Mouse (Mus musculus) retina, embryonic 14.5 days (tissue): ENCODE measurements around the gene Mvb12b.

Source experiments
- DNase-seq: peaks from one replicate; pipeline ENCODE4 v3.0.0-alpha.2; 2015; ENCODE audit warnings: low spot score

The Mvb12b gene

DNA sequence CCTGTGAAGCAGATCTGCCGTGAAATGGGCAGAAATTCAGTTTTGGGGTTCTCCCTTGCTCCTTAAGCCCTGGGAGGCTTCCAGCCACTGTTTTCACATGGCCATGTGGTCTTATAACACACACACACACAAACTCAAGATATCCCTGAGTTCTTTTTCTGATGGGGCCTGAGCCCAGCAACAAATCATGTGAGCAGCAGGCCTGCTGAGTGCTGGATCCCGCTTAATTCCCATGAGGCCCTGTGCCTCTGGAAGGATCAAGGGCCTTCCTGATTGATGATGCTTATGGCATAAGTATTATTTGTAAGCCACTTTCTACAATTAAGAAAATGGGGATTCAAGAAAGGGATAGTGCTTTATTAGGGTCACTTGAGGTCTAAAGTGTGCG lies 2.5 kb downstream of the Mvb12b start:
- DNase-seq, result no peak

DNA sequence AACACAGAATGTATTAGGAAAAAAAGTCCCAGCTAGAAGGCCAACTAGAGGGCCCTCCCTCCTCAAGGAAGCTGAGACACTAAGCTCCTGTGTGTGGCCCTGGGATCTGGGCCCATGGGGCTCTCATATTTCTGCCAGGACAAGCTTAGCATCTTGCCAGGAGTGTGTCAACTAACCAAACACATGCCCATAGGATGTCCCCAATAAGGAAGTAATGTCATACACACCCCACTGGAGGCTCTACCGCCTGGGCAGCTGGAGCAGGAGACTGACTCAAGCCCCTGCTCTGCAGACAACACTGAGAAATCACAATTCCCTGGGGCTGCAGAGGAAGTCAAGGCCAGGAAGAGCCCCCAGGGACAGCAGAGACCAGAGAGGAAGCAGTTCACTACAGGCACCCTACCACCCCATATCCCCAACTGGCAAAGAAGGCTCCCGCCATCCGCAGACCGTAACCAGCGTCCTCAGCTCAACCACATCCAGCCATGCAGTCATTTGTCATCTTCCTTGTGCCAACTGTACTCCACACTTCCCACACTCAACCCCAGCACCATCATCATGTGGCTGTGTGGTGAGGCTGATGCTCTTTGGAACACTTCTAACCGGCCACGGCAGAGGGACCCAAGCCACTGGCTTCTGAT lies 3.0 kb downstream of the Mvb12b start:
- DNase-seq, result no peak

DNA sequence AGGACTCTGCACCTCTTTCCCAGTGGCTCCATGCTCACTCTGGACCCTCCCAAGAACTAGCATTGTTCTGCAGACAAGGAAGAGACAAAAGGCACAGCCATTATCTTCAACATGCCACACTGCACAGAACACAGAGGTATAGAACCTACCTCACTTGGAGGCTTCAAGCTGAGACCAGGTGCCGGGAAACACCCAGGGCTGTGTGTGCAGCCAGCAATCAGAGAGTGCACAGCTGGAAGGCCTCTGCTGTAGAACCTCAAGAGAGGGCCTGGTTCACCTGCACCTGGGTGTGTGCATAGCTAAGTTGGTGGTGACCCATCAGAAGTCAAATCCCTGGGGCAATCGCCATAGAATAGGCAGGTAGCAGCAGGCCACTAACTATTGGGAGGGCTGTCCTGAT lies 8.5 kb downstream of the Mvb12b start:
- DNase-seq, result no peak

DNA sequence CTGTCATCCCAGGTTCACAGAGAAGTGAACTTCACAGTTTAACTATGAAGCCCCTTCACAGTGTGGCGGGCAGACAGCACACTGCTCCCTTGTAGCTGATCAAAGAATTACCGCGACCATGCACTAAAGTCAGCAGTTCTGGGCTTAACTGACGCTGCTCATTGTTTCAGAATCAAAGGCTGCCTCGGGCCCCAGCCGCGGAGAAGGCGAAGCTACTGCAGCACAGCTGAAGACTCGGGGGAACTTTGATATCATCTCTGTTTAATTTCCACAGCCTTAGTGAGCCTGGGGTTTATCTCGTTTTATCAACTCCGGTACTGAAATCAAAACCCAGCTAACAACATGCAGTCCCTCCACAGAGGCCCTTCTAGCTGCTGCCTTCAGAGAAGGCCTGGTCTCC lies 9.3 kb downstream of the Mvb12b start:
- DNase-seq, result no peak

DNA sequence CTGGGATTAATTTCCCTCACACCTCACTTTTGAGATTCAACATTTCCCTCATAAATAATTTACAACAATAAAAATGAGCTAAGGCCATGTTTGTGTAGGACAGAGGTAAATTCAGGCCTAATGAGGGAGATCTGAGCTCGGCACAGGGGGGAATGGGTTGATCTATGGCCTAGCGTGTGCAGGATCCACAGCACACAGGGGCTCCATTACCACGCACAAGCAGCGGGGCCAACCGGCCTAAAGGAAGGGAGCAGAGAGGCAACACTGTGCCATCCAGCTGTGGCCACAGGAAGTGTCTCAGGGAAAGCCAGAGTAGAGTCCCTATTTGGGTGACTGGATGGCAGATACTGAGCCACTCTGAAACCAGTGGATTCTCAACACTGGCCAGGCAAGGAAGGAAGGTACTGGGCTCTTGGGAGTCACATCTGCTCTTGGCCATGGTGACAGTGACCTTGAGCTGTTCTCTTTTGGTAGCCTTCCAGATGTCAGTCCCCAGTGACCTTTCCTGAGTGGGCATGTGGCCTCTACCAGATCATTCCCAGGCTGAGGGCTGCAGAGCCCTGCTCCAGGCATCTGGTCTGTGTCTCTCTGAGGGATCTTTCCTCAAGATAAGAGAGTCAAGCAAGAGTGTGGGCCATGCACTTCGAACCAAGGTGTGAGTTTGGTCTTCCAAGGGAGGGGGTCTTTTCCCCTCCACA lies 9.9 kb downstream of the Mvb12b start:
- no peak for DNase-seq

DNA sequence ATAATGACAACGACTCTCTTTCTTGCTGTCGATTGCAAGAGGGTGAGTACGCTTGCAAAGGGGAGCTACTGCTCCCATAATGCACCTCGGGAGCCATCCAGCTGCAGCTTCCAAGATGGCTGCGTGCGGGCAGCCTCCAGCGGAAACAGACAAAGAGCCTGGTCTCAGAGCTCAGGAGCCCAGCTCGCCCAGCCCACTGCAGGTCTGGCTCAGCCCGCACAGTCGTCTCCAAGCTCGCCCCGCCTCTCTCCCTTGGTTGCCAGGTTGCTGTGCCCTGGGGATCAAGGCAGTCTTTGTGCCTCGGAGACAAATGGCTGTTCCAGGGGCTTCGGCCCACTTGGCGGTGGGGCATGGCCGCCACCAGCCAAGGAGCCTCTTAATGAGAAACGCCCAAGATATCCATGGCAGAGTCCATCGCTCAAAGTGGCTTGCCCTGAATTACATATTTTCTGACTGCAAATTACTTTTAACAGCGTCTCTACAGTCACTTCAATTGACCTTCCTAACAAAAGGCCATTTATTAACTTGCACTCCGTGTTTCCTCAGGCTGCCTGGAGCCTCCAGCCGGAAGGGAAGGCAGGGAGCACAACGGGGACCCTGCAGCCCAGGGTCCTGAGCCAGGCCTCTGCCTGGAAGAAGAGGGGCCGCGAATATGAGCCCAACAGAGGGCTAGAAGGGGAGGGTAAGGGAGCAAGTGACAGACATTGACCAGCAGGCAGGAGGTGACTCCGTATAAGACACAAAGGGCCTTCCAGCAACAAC lies 11.0 kb downstream of the Mvb12b start:
- peak; percentile 84 for DNase-seq

DNA sequence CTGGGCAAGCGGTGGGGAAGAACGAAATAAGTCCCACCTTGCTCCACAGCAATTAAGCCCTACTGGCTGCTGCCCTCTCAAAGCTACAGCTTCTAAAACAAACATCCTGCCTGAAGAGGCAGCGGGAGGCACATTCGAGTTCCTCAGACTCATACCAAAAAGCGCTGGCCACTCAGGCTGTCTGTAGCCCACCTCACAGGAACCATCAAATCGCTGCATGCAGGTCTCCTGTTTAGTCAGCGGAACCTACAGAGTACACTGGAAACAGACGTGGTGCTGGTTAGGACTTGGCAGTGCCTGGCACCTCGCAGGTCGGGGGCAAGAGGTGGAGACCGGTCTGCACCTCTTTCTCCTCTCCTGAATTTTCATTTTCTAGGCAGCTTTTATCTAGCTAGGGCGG lies 12.2 kb downstream of the Mvb12b start:
- no peak for DNase-seq

DNA sequence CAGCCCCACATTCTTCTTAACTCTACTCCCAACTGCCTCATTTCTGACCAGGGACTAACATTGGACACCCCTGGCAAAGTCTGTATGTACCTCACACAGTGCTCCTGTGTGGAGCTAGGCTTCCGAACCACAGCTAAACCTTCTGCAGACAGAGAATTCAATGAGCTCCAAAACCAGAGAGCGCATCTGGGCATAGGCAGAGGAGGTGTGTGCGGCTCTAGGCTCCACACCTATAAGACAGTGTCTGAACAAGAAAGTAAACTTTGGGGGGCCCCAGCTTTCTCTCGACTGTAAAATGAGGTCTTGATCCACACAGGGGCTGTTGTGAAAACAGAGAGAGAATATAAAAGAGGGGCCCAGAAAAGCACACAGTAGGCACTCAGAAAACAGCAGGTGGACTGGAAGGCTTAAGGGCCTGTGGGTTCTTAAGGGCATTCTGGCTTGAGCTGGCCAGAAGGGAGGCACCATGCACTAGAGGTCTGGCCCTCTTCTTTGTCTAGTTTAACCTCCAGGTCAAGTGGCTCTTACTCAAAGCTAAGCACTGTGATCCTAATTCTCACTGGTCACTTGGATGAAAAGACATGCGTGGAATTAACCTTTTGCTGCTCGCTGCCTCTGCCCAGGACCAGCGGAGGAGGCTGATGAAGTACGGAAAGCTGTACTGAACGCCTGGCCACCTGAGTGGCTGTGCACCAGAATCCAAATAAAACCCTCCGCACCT lies 12.7 kb downstream of the Mvb12b start:
- DNase-seq, result no peak

DNA sequence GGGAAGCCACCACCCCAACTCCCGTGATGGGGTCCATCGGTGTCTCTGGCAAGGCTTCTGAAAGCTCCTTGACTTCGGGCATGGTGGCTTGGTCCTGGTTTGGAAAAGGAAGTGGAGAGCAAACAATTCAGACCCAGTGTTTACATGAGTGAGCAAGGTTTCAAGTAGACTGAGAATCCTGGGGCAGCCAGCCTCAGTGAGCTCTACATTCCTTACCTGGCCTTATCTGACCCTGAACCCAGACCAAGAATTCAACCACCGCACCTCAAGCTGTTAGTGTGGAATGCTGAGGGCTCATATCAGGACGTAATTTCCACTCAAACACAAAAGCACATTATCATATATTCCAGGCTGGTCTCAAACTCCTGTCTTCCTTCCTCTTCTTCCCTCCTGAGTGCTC lies 13.4 kb downstream of the Mvb12b start:
- DNase-seq, result no peak

DNA sequence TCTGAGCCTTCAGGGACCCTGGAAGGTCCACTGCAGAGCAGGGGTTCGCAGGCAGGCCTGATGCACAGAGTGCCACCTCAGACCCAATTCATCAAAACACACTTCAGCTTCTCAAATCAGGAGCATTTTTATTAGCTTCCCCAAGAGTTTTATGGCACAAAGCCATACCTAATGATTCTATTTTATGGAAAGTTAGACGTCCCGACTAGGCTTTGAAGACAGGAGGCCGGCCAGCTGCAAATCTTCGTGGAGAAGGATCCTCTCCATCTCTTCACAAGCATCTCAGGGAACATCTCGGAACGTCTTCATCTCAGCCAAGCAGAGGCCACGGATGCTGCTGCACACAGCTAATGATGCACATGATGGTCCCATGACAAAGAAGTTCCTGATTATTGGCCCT lies 14.2 kb downstream of the Mvb12b start:
- no peak for DNase-seq

DNA sequence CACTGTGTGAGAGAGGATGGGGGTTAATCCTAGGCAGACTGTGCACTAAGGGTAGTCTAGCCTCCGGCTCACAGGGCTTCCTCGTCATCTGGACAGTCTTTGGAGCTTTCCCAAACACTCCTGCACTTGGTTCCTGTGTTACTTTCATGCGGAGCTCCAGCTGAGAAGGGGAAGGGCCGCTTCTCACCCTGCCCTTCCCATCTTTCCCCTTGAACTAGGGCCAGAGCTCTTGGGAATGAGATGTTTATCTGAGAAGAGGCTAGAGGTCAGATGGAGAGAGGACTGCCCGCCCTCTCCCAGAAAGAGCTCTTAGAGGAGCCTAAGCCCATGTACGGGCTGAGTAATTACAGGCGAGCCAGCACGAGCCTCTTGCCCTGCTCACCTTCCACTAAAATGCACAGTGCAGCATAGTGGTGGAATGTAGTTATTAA lies 14.9 kb downstream of the Mvb12b start:
- DNase-seq, result no peak

DNA sequence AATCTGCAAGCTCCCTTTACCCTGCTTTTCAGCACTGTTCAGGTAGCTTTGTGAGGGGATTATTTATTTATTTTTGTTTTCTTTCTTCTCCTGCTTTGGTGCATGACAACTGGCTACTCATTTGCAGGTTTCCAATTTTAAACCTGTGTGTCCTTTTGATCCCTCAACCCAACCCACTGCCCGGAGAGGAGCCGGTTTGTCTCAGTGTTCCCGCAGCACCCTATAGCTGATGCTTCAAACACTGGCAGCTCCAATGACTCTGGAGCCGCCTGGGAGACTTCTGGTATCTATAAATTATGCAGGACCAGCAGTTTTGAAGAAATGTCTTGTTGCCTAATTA lies 16.6 kb downstream of the Mvb12b start:
- DNase-seq, result no peak

DNA sequence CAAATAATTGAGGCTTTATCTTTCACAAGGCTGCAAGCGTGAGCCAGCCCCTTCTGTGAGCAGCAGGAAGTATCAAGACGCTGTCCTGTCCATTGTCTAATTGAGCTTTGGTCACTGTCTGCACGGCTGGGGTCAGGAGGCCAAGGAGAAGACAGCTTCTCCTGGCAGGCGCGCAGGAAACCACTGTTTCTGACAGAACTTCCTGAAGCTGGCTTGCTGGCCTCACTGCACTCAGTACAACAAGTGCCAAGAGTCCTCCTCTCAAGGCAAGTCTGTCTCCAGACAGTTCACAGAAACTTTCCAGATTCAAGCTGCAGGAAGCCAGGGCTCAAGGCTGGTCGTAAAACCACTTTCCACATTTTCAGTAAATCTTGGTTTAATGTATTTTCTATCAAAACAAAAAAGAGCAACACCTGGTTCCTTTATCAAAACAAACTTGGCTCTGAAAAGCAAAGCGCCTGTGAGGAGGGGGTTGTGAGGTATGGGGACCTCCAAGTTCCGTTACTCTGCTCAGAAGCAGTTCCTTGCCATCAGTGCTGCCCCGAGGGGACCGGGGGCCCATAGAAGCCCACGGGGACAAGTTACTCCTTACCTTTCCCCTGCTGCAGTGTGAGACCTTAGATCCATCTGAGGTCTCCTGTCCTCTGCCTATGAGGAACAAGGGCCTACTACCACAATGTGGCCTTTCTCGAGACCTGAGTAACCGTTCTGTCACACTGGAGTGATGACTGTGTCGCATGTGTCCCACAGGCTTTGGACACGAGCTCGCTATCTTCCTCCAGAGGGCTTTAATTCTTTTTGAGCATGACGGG lies 17.2 kb downstream of the Mvb12b start:
- no peak for DNase-seq

DNA sequence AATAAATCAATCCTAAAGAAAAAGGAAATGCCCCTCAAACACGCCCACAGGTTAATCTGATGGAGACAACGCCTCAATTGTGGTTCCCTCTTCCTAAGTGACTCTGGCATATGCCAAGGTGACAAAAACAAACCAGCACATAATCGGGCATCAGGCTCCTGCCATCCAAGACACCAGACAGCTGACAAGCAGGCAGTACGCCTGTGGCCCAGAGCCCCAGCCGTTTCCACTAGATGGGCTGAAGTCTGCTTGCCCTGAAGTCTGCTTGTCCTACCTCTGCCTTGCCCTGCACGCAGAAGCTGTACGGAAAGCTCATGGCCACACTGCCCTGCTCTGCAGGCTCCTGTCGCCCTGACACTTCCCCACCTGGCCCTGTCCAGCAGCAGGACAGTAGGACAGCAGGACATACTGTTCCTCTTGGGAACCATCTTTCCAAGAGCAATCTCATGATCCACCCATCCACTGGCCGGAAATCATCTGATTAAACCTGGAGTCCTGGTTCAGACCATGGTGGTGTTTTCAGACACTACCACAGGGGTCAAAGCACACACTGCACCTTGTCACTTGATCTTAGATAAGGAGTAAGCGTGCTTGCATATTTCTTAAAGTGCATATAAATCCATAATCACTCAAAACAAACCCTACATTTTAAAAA lies 17.9 kb downstream of the Mvb12b start:
- DNase-seq, result no peak

DNA sequence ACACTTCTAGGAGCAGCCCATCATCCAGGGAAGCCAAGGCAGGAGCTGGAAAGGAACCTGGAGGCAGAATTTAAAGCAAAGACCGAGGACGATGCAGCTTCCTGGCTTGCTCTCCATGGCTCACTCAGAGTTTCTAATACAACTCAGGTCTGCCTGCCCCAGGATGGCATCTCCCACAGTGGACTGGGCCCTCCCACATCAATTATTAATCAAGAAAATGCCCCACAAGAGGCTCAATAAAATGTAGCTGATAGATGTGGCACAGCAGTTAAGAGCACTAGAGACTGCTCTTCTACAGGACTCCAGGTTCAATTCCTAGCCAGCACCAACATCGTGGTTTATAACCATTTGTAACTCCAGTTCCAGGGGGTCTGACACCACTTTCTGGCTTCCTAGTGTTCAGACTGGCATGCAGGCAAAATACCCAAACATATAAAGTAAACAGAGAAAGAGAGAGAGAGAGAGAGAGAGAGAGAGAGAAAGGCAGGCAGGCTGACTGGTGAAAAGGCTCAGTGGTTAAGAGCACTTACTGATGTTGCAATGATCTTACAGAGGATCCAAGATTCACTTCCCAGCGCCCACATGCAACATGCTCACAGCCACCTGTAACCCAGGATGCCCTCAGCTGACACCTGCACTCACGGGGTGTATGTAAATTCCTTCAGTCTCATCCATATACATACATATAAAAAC lies 18.6 kb downstream of the Mvb12b start:
- DNase-seq, result no peak

DNA sequence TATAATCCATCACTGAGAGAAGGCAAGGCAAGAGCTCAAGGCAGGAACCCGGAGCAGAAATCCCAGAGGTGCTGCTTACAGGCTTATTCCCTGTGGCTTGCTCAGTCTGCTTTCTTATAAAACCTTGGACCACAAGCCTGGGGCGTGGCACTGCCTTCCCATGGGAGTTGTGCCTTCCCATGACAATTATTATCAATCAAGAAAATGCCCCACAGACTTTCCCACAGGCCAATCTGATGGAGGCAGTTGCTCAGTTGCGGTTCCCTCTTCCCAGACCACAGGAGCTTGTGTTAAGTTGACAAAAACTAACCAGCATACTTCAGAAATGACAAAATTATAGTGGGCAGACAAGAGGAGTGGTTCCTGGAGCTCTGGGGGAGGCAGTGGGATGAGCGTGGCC lies 19.4 kb downstream of the Mvb12b start:
- DNase-seq, result no peak

DNA sequence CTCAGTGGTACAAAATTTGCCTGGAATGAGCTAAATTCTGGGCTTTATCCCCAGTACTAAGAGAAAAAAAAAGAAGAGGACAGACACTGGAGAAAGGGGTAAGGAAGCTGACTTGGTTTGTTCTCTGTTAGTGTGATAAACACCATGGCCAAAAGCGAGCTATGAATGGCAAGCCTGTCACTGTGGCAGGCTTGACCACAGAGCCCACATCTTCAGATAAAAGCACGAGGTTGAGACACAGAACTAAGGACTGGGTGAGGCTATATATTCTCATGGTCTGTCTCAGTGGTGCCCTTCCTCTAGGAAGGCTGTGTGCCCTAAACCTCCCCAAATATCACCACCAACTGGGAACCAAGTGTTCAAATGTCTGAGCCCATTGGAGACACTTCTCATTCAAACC lies 31.0 kb downstream of the Mvb12b start:
- no peak for DNase-seq

DNA sequence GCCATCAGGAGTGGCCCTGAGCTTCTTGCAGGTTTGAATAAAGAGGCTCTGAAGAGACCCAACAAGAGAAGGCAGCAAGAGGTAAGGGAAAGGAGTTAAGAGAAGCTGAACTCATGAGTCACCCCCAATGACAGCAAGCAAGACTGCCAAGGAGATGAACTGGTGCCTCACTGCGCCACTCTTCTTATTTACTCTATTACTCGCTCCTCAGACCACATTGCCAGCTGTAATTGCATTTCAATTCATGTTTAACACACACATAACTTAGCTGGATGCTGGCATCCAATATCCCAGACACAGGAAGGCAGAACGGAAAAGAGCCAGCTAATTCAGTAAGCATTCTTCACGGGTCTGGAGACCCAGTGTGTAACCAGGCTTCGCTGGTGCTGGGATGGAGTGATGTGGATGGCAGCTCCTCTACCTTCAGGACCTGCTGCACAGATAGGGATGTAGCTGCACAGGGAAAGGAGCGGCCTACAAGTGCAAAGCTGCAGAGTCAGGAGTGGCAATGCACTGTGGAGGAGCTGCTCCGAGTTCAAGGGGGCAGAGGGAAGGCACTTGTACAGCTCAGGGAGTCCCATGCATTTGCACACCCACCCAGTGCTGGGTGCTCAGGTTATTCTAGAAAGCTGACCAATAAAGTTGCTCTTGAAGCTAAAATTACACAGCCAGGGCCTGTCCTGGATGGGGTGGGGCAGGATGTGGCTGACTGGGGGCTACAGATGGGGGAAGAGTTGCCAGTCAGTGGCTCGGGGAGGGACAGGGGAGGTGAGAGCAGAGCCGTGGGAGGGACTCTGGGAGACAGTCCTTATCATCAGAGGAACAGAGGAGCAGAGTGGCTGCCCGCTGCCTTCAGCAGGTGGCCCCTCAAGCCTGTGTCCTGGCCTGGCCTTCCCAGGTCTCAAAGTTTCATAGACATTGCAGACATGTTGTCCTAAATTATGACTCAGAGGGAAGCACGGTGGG lies 34.5 kb downstream of the Mvb12b start:
- no peak for DNase-seq

DNA sequence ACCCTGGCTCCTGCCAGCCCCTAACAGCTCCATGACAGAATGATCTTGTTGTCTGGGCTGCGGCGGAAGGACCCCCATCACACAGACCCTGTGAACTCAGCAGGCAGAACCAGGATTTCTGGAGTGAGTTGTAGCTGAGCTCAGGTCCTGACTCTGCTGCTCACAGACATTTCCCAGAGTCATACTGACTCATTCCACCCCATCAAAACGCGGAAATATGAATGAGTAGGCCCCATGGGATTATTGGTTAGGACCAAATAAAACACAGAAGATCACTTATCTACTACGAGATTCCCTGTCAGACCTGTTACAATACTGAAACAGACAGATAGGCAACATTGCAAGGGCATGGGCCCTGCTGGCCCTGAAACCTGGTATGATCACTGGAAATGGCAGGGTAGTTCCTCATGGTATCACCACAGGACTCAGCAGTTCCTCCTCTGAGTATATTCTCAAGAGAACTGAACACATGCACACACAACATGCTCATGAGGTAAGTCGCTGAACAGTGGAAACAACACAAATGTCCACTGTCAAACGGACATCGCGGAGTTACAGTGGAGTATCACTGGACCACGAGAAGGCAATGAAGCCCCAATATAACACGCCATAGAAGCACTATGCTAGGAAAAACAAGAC lies 40.4 kb downstream of the Mvb12b start:
- no peak for DNase-seq
